Mouse (Mus musculus) adrenal gland, postnatal 14 days (tissue): ENCODE results near the gene Asic4. TPM values are rescaled to one million over a fixed set of nuclear protein-coding genes. Genes with fewer than 3 reads are reported as not detected.

Source experiments
- DNase-seq: peaks from one replicate; pipeline ENCODE4 v3.0.0; 2021; ENCODE audit warnings: mixed read lengths
- total RNA-seq: library from RNA; stranded (reverse); gene quantifications from 2 replicates; pipeline ENCODE4 v1.2.3, GENCODE M21; 2021

Gene Asic4
- total RNA-seq, 1 experiment from 2014 or later, result 4.2 TPM

DNA sequence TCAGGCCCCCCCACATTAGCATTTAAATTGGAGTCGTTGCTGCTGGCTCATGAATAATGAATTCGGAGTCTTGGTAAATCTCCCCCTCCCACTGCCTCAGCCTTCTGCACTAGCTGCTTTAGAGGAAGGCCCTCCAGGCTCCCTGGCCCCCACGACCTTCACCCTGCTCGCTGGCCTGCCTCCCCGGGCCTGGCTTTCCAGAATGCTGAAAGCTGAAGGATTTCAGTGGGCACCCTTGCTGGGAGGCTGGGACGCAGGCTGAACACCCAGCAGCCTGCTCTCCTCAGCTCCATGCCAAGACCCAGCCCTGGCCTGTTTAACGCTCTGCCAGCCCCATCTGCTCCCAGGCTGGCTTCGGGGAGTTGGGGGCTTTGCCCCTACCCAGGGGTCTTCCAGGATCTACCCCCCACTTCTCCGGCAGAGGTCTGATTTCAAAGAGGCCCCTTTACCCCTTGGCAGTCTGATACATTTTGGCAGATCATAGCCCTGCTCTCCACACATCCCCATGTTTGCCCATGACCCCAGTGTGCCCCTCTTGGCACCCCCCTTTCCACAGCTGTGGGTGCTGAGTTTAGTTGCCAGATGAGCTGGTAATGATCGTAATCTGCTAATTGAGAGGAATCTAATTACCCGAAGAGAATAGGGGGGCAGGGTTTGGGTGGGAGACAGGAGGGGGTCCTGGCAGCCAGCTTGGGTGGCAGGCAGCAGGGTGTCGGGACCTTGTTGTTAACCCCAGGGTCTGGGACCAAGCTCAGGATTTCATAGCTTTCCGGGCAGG lies 6.8 kb upstream of the Asic4 start:
- no peak for DNase-seq

DNA sequence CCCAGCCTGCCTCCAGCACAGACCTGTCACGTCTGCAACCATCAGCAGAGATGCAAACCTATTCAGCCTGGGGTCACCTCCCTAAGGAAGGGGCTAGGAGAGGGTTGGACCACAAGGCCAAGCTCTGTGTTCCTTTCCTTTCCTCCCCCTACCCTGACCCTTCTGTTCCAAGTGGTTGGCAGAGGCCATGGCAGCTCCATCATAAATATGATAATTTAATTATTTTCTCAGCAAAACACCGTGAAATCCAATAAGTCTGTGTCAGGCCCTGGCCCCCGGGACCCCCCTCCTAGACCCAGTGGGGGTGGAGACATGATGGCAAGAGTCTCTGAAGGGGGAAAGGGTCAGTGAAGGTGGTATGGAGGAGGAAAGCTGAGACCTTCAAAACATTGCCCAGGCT lies 6.0 kb upstream of the Asic4 start:
- no peak for DNase-seq

DNA sequence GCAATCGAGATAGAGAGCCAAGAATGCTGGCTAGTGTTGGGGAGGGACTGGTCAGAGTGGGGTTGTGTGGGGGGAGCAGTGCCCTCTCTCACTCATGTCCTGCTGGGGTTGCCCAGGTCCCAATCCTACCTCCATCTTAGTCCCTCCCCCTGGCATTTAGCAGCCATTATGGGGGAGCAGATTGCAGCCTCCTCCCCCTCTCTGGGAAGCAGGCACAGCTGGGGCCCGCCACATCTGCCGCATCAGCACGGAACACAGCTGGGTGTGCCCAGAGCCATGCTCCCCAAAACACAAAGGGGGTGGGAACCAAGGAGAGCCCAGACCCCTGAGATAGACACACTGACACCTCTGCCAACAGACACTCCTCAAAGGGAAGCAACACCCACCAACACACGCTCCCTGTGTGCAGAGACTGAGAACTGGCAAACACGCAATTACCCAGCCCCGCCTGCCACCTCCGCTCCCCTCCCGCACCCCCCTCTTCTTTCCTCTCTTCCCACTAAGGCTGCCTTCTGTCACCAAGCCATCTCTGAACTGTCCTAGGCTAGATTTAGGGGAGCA lies 5.0 kb upstream of the Asic4 start:
- no peak for DNase-seq

DNA sequence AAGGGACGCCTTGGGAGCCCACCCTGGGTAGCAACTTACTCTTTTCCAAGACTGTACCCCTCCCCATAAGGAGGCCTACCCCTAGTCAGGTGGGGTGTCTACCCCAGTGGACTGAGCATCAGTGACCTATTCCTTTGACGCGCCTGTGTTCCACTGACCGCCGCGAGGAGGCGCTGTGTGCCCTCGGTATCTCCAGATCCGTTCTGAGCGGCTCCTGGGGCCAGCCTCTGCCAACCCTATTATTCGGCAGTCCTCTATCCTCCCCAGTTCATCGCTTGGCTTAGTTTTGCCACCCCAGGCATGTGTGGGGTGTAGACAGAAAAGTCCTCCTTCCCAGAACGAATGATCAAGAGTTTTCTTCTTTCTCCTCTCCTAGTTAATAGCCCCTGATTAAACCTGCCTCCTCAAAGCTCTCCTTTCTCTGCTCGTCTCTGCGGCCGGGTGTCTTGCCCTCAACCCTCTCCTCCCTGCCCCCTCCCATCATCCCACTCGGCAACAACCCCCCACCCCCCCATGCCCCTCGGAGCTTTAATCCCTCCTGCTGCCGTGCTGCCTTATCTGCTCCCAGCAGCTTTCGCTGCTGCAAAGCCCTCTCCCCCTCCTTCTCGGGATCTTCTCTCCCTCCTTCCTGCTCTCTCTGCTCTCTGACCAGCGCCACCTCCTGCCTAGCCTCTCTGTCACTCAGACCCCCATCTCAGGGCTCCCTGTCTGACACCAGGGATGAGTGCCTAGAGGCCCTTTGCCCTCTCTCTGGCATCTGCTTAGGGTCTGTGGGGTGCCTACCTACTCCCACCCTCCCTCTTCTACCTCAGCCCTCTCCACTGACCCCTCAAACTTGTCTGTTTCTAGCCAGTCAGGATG lies 4.3 kb upstream of the Asic4 start:
- DNase-seq, result peak; percentile 86

DNA sequence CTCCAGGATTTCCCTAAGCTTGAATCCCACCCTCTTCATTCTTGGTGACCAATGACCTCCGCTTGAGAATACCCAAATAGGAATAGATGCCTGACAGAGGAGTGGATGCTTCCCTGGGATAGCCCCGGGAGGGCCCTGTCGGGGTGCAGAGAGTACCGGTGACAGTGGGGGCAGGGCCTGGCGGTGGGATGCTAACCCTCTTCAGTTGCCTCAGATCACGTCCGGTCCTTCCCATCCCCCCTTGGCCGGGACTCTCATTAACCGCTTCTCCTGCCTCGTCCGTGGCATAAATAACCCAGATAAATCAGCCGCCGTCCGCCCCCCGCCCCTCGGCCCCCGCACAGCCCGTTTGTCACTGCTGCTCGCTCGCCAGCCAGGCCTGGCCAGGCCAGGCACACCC lies 3.6 kb upstream of the Asic4 start:
- no peak for DNase-seq

DNA sequence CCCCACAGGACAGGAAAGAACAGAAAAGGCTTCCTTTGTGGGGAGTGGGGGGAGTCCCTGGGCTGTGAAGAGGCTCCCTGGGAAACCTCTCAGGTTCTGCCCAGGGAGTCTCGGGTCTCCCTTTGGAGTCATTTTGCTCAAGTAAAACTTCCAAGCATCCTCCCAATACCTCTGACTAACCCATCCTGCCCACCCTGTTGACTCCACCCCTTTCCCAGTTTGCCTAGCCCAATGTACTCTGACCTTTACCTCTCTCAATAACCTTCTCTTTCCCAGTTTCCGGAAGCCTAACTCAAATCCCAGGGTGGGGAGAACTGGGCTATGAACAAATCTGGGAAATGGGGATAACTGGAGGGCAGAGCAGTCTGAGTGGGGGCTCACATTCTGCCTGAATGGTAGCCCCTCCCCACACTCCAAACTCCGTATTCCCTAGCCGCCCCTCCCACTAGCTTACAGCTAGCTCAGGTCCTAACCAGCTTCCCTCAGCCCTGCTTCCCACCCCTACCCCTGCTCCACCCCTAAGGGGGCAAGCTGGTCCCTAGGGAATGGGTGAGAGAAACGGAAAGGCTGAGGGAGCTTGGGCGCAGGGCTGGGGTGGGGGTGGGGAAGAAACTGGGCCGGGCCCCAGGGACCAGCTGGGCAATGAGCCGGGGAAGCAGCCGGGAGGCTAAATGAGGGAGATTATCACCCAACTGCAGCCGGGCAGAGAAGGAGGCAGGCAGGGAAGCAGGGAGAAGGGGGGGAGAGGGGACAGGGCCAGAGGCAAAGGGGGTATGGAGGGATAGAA lies 2.8 kb upstream of the Asic4 start:
- DNase-seq, result no peak

DNA sequence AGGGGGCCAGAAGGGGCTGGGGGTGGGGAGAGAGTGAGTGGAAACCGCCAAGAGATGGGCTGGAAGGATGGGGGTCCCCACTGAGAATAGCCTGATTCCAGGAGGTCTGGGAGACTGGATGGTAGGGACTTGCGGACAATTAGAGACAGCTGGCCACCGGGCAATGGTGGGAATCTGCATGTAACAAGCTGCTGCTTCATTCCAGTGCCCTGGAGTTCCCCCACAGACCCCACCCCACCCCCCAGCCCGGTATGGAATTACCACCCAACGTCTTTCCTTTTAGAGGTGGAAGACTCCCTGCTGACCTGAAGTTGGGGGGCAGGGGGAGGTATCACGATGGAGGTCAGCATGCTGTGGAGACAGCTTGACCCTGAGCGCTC lies 2.2 kb upstream of the Asic4 start:
- no peak for DNase-seq

DNA sequence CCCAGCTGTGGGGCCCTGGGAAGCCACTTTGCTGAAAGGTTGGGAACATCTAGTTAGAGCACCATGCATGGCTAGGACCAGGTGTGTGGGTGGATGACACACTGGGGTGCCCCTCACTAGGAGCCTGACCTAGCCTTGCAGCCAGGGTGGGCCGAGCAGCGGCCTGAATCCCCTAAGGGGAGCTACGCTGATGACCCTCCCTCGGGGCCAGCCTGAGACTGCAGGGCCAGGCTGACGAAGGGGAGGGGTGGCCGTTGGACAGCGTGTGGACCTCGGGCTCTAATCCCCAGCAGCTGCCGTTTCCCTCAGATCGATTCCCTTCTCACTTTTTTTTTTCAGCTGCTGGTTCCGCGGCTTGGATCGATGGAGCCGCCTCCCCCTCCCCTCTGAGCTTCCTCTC lies 1.3 kb upstream of the Asic4 start:
- no peak for DNase-seq

DNA sequence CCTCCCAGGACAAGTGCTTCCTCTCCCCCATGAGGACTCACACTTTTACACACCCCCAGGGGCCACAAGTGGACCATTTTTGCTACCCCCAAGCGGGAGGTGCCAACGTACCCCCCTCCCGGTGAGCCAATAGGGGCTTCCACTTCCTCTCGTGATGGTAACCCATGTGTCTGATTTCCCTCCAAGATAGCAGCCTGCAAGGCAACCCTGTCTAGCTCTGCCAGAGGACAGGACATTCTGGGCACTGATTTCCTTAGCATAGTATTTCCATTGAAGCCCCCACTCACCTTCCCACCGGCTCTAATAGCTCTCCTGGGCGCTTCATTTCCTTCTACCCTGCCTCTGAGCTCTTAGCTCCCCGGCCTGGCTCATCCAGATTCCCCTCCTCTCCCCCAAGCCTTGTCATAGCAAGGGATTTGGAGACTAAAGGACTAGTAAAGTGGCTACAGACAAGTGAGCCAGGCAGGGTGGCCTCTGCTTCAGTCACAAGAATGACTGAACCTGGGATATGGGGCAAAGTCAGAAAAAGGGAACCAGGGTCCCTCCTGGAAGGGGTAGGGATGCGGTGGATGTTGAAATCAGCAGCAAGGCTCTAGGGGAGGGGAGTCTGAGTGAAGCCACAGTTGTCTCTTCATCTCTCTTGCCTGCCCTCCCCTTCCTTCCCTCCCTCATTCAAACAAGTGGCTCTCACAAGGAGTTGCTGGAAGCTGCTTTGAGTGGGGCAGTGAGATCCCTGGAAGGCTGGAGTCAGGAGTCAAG lies 680 bp upstream of the Asic4 start:
- no peak for DNase-seq

DNA sequence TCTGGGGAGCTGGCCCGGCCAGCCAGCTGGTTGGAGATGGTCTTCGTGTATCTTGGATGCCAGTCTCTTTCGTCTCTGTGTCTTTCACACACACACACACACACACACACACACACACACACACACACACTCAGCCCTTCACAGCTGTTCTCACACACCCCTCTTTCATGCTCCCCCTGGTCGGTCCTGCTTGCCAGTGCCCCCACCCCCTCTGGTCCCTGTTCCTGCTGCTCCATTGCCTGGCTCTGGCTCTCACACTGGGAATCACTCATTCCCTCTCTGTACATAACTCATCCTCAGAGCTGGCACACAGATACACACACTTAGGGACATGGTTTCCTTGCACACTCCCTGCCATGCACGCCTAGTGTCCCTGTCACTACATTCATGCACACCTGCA lies 1.7 kb downstream of the Asic4 start:
- DNase-seq, result no peak

DNA sequence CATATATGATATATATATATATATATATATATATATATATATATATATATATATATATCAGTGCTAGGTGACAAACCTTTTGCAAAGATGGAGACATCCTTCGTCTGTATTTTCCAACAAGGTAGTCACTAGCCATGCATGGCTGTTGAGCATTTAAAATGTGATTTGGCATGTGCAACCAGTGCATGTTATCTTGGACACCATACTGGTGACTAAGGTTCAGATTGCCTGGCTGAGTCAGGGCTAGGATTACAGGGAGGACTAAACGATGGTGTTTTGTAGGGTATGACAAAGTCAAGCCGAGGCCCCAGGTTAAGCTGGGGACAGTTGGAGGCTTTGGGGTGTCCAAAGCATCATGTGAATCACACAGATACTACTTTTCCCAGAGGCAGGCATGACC lies 5.2 kb downstream of the Asic4 start:
- no peak for DNase-seq

DNA sequence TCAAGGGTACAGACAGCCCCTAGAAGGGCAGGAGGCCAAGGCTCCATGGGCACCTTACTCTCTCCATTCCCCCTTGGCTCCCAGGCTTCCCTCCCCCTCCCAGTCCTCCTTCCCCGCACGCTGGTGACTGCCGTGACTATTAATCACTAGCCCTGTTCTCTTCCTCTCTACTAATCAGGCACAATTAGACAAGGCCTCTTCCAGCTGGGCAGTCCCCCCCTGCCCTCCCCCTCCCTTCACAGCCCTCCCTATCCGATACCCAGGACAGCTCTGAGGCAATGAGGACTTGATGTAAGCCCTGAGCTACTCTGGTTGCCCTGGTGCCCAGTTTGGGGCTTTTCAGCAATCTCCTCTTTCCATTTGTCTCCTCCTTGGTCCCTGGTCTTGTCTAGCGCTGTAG lies 5.7 kb downstream of the Asic4 start:
- no peak for DNase-seq

DNA sequence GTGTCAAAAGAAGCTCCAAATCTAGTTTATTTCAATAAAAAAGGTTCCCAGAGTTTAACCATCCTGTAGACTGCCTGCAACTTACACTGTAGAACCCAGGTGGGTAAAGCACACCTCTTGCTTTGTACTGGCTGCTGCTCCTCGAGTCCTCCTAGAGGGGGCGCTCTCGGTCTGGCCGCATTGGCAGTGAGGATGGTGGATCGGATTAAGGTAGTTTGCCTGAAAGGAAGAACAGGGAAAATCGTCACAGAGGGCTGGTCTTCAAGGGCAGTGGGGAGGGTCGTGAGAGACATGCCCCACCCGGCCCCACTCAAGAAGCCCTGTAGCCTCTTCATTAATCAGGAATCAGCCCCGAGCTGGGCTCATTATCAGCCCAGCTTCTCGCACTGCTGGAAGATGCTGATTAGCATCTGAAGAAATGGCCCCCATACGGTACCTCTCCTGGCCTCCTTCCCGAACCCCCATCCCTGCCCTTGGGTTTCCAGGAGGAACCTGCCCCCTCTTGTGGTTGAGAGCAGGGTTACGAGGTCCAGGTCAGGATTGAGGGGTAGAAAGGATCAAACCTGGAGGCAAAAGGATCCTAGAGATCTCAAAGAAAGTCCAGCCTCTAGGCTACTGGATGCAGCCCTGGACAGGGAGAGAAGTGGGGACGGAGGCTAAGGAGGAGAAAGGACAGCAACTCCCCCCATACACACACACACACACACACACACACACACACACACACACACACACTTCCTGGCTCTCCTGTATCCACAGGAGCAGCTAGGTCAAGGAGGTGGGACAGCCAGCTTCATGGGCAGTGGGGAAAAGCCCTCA lies 6.7 kb downstream of the Asic4 start:
- DNase-seq, result no peak

DNA sequence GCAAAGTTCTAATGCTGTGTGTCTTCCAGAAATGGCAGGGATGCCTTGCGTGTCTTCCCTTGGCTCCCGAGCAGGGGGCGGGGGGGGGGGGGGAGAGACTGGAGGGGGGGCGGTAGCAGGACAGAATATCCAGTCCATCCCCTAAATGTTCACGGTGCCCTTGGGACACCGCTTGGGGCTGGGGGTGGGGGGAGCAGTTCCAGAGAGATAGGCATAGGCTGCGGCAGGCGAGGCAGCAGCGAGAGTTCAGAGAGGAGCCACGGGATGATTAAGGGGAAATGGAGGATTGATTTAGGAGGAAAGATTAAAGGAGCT lies 7.4 kb downstream of the Asic4 start:
- no peak for DNase-seq

DNA sequence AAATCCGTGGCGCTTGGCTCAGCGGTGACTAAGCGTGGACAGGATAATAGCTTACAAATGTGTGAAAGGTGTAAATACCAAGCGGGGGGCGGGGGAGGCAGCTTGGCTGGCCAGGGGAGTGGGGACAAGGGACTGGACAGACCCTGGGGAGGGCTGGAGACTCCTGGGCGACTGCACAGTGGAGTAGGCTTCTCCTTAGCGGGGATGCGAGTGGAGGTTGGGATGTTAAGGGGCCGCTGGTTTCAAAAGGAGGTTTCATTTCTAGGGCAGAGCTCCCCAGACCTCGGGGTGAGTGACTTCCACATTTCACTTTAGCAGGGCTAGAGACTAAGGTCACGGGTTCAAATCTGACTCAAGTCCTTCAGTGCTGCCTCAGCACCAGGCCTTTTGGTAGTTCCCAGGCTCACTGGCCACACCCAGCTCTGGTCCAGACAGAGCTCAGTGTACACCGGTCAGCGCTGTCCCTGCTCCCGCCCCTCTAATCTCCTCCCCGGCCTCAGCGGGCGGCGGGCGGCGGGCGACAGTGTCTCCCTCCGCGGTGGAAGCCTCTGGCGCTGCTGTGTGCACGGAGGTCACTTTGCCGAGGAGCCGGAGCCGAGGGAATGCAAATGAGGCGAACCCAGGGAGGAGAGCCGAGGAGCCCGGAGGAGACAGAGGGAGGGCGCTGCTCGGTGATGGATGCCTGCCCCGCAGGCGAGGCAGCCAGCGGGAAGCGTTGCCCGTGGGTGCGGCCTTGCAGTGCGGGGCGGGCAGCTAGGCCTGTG lies 8.0 kb downstream of the Asic4 start:
- DNase-seq, result peak; percentile 63

DNA sequence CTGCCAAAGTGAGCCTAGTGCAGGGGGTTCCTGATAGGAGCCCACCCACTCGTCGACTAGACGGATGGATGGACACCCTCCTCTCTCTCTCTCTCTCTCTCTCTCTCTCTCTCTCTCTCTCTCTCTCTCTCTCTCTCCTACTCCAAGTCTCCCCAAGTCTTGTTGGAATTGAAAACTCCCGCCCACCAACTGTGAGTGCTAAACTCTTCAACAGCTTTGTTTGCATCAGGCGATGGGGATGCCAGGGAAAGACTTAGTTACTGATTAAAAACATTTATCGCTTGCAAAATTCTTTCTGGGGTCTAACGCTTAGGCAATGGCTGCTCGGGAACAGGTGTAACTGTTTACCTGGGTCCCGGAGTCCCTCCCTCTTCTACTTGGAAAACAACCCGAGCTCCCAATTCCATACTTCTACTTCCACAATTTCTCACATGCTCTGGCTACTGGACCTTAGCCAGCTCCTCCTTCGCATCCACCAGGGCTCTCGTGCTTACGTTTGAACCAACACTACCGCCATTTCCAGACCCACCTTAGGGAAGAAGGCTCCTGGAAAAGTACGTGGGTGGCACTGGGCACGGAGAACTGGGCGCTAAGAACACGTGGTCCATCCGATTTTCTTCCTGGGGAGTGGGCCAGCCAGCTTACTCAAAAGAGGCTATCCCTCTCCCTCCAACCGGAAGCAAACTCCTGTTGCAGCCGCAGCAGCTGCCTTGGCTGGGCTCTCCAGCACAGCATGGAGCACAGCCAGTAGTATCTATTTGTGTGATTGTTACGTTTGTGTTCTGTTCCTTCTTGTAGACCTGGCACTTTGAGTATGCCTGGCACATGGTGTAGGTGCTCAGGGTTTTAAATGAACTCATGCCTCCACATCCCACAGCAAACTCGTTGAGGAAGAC lies 8.8 kb downstream of the Asic4 start:
- DNase-seq, result no peak

DNA sequence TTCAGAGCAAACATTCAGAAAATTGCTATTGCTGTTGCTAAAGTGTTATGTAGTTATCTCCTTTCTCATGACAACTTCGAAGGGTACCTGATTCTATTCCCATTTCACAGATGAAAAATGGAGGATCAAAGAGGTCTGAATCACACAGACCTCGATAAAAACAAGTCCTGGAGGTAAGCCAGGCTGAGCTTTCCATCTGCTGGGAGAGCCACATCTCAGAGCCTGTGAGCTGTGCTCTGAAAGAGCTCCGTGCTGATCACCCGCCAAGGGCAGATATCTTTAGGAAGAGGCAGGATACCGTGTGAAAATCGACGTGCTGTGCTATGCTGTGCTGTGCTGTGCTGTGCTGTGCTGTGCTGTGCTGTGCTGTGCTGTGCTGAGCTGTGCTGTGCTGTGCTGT lies 10.1 kb downstream of the Asic4 start:
- DNase-seq, result no peak

DNA sequence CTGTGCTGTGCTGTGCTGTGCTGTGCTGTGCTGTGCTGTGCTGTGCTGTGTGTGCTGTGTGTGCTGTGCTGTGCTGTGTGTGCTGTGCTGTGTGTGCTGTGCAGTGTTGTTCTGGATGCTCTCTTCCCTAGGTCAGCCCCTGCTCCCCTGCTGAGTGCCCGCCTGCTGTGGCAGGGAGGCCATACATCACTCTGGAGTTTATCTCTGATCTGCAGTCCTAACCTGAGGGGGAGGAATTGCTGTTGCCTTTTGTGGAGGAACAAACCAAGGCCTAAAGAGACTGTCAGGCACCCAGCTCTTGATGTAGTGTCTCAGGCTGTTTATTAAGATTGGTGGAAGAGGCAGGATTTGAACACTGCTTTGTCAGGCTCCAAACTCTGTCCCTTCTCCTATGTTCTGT lies 12.4 kb downstream of the Asic4 start:
- DNase-seq, result no peak

DNA sequence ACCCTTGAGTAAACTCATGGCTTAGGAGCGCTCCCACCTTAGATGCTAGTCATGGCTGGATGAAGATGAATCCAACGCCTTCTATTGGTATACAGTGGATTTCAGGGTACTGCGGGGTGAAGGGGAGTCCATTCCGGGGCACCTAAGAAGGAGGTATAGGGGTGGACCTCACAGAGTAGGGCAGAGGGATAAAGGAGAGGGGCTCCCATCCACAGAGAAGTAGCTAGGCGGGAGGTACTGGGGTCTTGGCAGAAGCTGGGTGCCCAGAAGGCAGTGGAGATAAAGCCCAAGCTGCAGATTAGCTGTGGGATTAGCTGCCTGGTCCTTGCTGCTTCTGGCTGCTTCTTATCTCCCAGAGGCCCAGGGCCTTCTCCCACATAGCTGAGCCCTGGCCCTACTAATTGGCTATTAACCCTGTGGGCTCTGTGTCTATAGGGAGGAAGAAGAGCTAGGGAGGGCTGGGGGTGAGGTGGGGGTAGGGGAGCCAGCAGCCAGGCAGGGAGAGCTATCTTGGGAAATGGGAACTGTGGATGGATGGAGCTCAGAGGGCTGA lies 13.5 kb downstream of the Asic4 start:
- no peak for DNase-seq
